Mouse (Mus musculus) myocyte (in vitro differentiated cells): Measurements from ENCODE around the gene Gm973. TPM values are rescaled to one million over a fixed set of nuclear protein-coding genes. Genes with fewer than 3 reads are reported as not detected.

Experiments used
- H3K27me3 ChIP-seq: one replicate; pipeline ENCODE4 v1.6.1; 2011; ENCODE audit not compliant: control insufficient read depth, insufficient read depth, insufficient read length
- H3K36me3 ChIP-seq: one replicate; pipeline ENCODE4 v1.6.1; 2011; ENCODE audit not compliant: control insufficient read depth, insufficient read depth
- H3K4me2 ChIP-seq: one replicate; pipeline ENCODE4 v1.6.1; 2011; ENCODE audit warnings: low read depth, control low read depth
- H3K4me3 ChIP-seq: one replicate; pipeline ENCODE4 v1.5.1; 2011; ENCODE audit warnings: mild to moderate bottlenecking, control low read depth, moderate library complexity
- H3K79me2 ChIP-seq: one replicate; pipeline ENCODE4 v1.6.1; 2011; ENCODE audit not compliant: control insufficient read depth, insufficient read depth
- H3ac ChIP-seq: one replicate; pipeline ENCODE4 v1.6.1; 2011; ENCODE audit not compliant: control insufficient read depth, insufficient read length
- CEBPB ChIP-seq: IDR thresholded peaks from 2 replicates; pipeline ENCODE4 v1.6.1; 2011; ENCODE audit warnings: mild to moderate bottlenecking, moderate library complexity; ENCODE audit not compliant: poor library complexity, insufficient read depth, severe bottlenecking
- E2F4 ChIP-seq: IDR thresholded peaks from one replicate; pipeline ENCODE4 v1.6.1; 2011; ENCODE audit warnings: mild to moderate bottlenecking, control low read depth, moderate library complexity; ENCODE audit not compliant: insufficient read depth
- MAX ChIP-seq: IDR thresholded peaks from one replicate; pipeline ENCODE4 v1.6.1; 2011; ENCODE audit warnings: low read depth, mild to moderate bottlenecking, control low read depth
- MYOD1 ChIP-seq, 3 experiments: IDR thresholded peaks; one replicate each; pipeline ENCODE4 v1.6.1; 2011; ENCODE audit warnings: control low read depth in 2 of 3, low read depth in 2 of 3, mild to moderate bottlenecking in 2 of 3, moderate library complexity in 1 of 3; ENCODE audit not compliant: insufficient read length in 2 of 3, control insufficient read depth in 1 of 3
- MYOG ChIP-seq, 3 experiments: IDR thresholded peaks; one replicate each; pipeline ENCODE4 v1.6.1; 2011; ENCODE audit warnings: control low read depth in 2 of 3, low read depth in 2 of 3, mild to moderate bottlenecking in 2 of 3; ENCODE audit not compliant: insufficient read length in 2 of 3, control insufficient read depth in 1 of 3, insufficient read depth in 1 of 3
- POLR2A ChIP-seq: IDR thresholded peaks from one replicate; pipeline ENCODE4 v1.6.1; 2011; ENCODE audit warnings: low read depth, mild to moderate bottlenecking, control low read depth, moderate library complexity; ENCODE audit not compliant: insufficient read length
- POLR2AphosphoS2 ChIP-seq: IDR thresholded peaks from one replicate; pipeline ENCODE4 v1.6.1; 2011; ENCODE audit warnings: low read depth, control low read depth; ENCODE audit not compliant: insufficient read length
- REST ChIP-seq: IDR thresholded peaks from one replicate; pipeline ENCODE4 v1.6.1; 2011; ENCODE audit warnings: mild to moderate bottlenecking, control low read depth, moderate library complexity; ENCODE audit not compliant: insufficient read depth, insufficient read length
- SRF ChIP-seq: IDR thresholded peaks from one replicate; pipeline ENCODE4 v1.6.1; 2011; ENCODE audit warnings: low read depth; ENCODE audit not compliant: control insufficient read depth, insufficient read length
- TCF12 ChIP-seq: IDR thresholded peaks from one replicate; pipeline ENCODE4 v1.6.1; 2011; ENCODE audit warnings: mild to moderate bottlenecking, control low read depth; ENCODE audit not compliant: poor library complexity, insufficient read depth, severe bottlenecking
- TCF3 ChIP-seq: IDR thresholded peaks from one replicate; pipeline ENCODE4 v1.6.1; 2011; ENCODE audit warnings: low read depth, control low read depth; ENCODE audit not compliant: insufficient read length
- USF1 ChIP-seq: IDR thresholded peaks from one replicate; pipeline ENCODE4 v1.6.1; 2011; ENCODE audit warnings: low read depth, mild to moderate bottlenecking, control low read depth, moderate library complexity
- polyA plus RNA-seq: library from polyadenylated mRNA; unstranded; fragments of >200 nt; fragmentation: generic; extraction: Trizol; gene quantifications from one replicate; pipeline ENCODE4 v1.2.1, GENCODE M21; 2012; ENCODE audit warnings: missing spikeins

Gm973 gene
- not detected for polyA plus RNA-seq

DNA sequence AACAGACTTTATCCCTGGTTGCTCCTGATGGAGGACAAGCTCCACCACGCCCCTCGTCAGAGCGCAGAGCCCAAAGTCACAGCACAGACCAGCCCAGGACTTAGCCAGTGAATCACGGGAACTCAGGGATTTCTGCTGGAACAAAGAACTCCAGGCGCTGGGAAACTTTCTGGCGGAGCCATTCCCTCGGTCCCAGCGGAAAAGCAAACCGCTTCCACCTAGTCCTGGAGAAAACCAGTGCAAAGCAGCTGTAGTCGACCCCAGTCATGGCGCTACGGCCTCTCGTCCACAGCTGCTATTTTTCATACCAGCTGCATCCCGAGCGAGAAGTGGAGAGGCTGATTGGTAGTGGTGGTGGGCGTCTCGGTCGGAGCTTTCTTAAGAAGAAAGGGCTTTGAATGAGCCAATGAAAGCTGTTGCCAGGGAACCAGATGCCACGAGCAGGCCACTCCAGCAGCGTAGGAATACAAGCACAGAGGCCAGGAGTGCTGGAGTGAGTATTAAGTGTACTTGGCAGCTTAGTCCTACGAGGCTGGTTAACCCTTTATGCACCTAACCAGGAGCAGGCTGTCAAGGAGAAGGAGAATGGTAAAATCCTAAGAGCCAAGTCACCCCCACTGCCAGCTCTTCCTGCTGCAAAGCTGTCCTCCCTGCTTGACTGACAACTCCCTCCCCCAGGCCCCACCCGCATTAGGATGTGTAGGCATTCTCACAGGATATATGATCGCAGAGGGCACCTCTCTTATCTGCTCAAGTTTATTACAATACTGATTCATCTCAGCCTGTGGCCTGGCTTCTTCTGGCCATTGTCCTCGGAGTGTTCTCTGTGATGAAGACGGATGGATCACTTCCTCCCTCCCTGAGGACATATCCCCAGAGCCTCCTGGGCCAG is at the start of gene Gm973:
TSS of gene Gm973 (plus strand) at position 239 of the 892 bp plus-strand sequence.
- TF ChIP-seq MYOD1 (IDR thresholded peaks at IDR 0.05; ENCODE audit: control insufficient read depth in 1 of 3, insufficient read length in 2 of 3, low read depth in 2 of 3) (peak in 2 of 3 experiments; percentile 50 to 52), POLR2AphosphoS2 (no peak), SRF (no peak), TCF3 (no peak), MAX (no peak), POLR2A (no peak), REST (no peak), MYOG (IDR thresholded peaks at IDR 0.05; ENCODE audit: control insufficient read depth in 1 of 3, insufficient read depth in 1 of 3, insufficient read length in 2 of 3, low read depth in 2 of 3) (peak in 2 of 3 experiments; percentile 37 to 40)
- no peaks in the 10 kb centered on the region for H3K36me3 ChIP-seq
- H3ac ChIP-seq: no peak within 1 kb of the TSS
- H3K4me3 ChIP-seq: peak within 1 kb of the TSS; percentile 6
- H3K4me2 ChIP-seq: peak within 1 kb of the TSS; percentile 73
- no peaks in the 10 kb centered on the region for H3K79me2 ChIP-seq
- H3K27me3 ChIP-seq: no peaks in the 10 kb centered on the region

GRCm38 (mm10) chr1:59469170-59469569 is 46.9 kb upstream of the Gm973 start:
- TF ChIP-seq MYOD1 (IDR thresholded peaks at IDR 0.05; ENCODE audit: control insufficient read depth in 1 of 3, insufficient read length in 2 of 3, low read depth in 2 of 3) (no peak), TCF3 (no peak), E2F4 (no peak), TCF12 (no peak), USF1 (no peak), MAX (no peak), POLR2A (no peak)
- H3K27me3 ChIP-seq: no peaks in the 10 kb centered on the region
- no peaks in the 10 kb centered on the region for H3K79me2 ChIP-seq
- no peaks in the 10 kb centered on the region for H3K36me3 ChIP-seq
- H3K4me3 ChIP-seq: no peak overlapping the region
- no peak overlapping the region for H3K4me2 ChIP-seq
- no peak overlapping the region for H3ac ChIP-seq

DNA sequence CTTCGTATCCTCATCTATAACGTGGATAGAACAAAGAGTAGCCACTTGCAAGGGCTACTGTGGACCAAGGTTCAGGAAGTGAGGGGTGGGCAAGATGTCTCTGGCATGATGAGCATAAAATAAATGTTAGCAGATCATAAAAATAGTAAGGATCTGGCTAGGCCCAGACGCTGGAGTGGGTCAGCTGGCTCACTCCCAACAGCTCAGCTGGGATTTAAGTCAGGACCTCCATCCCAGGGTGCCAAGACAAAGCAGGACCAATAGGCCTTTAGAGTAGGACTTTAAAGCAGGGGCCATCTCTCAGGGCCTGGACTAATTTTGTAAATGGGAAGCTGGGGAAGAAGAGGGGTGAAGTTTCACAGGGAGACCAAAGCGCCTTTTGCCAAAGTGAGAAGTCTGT is 45.3 kb upstream of the Gm973 start:
- no peak overlapping the region for H3ac ChIP-seq
- no peaks in the 10 kb centered on the region for H3K27me3 ChIP-seq
- H3K4me3 ChIP-seq: no peak overlapping the region
- no peak overlapping the region for H3K4me2 ChIP-seq
- no peaks in the 10 kb centered on the region for H3K36me3 ChIP-seq
- no peaks in the 10 kb centered on the region for H3K79me2 ChIP-seq
- TF ChIP-seq REST: no peak
- no peak for TF ChIP-seq POLR2AphosphoS2
- TF ChIP-seq POLR2A: no peak
- no peak for TF ChIP-seq CEBPB
- TF ChIP-seq MYOG (IDR thresholded peaks at IDR 0.05; ENCODE audit: control insufficient read depth in 1 of 3, insufficient read depth in 1 of 3, insufficient read length in 2 of 3, low read depth in 2 of 3): no peak
- no peak for TF ChIP-seq USF1
- no peak for TF ChIP-seq MYOD1 (IDR thresholded peaks at IDR 0.05; ENCODE audit: control insufficient read depth in 1 of 3, insufficient read length in 2 of 3, low read depth in 2 of 3)
- no peak for TF ChIP-seq MAX
- no peak for TF ChIP-seq TCF12
- no peak for TF ChIP-seq TCF3

- Histone ChIP-seq H3ac (no peak overlapping the region), H3K36me3 (no peaks in the 10 kb centered on the region), H3K79me2 (no peaks in the 10 kb centered on the region), H3K4me2 (no peak overlapping the region), H3K27me3 (no peaks in the 10 kb centered on the region), H3K4me3 (no peak overlapping the region)
- TF ChIP-seq MYOG (IDR thresholded peaks at IDR 0.05; ENCODE audit: control insufficient read depth in 1 of 3, insufficient read depth in 1 of 3, insufficient read length in 2 of 3, low read depth in 2 of 3) (no peak), REST (no peak), CEBPB (no peak), USF1 (no peak), SRF (no peak), POLR2AphosphoS2 (no peak)
Measured at GRCm38 (mm10) chr1:59472368-59473180, 43.5 kb upstream of the Gm973 start.
